Mouse (Mus musculus): ENCODE measurements around the gene Unc119.

The Unc119 gene

GRCm38 (mm10) chr11:78343381-78344327, at the start of gene Unc119:
Unc119 (plus strand) TSS chr11:78343482.
- peak; percentile 82 for DNase-seq (ENCODE audit: low spot score)

GRCm38 (mm10) chr11:78294585-78294984, 48.7 kb upstream of the Unc119 start:
- no peak for DNase-seq (ENCODE audit: low spot score)

- DNase-seq (ENCODE audit: low spot score) = no peak
These were observed 42.4 kb upstream of the Unc119 start for GRCm38 (mm10) chr11:78300917-78301316.

GRCm38 (mm10) chr11:78301357-78302084, 41.8 kb upstream of the Unc119 start, which contains the start of gene Spag5:
Spag5 (plus strand) TSS chr11:78301529.
- peak; percentile 89 for DNase-seq (ENCODE audit: low spot score)

- DNase-seq (ENCODE audit: low spot score) = no peak
These were observed 38.0 kb upstream of the Unc119 start for GRCm38 (mm10) chr11:78305272-78305671.

GRCm38 (mm10) chr11:78310861-78311511, 32.3 kb upstream of the Unc119 start:
- DNase-seq (ENCODE audit: low spot score) = no peak

GRCm38 (mm10) chr11:78313662-78314061, 29.6 kb upstream of the Unc119 start:
- no peak for DNase-seq (ENCODE audit: low spot score)

GRCm38 (mm10) chr11:78318411-78318810, 24.9 kb upstream of the Unc119 start:
- DNase-seq (ENCODE audit: low spot score) = no peak

- DNase-seq (ENCODE audit: low spot score) = no peak
These were observed 21.0 kb upstream of the Unc119 start for GRCm38 (mm10) chr11:78322076-78322831.

GRCm38 (mm10) chr11:78322860-78323259, 20.4 kb upstream of the Unc119 start, which contains the start of gene Aldoc:
Aldoc (plus strand) TSS chr11:78322968.
- DNase-seq (ENCODE audit: low spot score) = peak; percentile 85

GRCm38 (mm10) chr11:78324000-78324785, 19.1 kb upstream of the Unc119 start:
- DNase-seq (ENCODE audit: low spot score) = no peak

GRCm38 (mm10) chr11:78324965-78325364, 18.3 kb upstream of the Unc119 start:
- no peak for DNase-seq (ENCODE audit: low spot score)

GRCm38 (mm10) chr11:78327215-78327614, 16.1 kb upstream of the Unc119 start:
- no peak for DNase-seq (ENCODE audit: low spot score)

- peak; percentile 98 for DNase-seq (ENCODE audit: low spot score)
These were observed 15.4 kb upstream of the Unc119 start, which contains the start of gene Pigs for GRCm38 (mm10) chr11:78327634-78328511. Pigs (plus strand) TSS chr11:78328415.

- DNase-seq (ENCODE audit: low spot score) = no peak
These were observed 14.7 kb upstream of the Unc119 start for GRCm38 (mm10) chr11:78328512-78329056.

GRCm38 (mm10) chr11:78332676-78333075, 10.6 kb upstream of the Unc119 start:
- DNase-seq (ENCODE audit: low spot score) = no peak

- no peak for DNase-seq (ENCODE audit: low spot score)
These were observed 9.3 kb upstream of the Unc119 start for GRCm38 (mm10) chr11:78333992-78334391.

- DNase-seq (ENCODE audit: low spot score) = no peak
These were observed 6.2 kb upstream of the Unc119 start for GRCm38 (mm10) chr11:78337040-78337439.

- no peak for DNase-seq (ENCODE audit: low spot score)
These were observed 1.6 kb upstream of the Unc119 start for GRCm38 (mm10) chr11:78341702-78342101.
